Mouse (Mus musculus) thymus, adult 2 months (tissue): ENCODE measurements at regions not wholly inside any gene's neighbourhood (a gene's known extent, or its start where the extent isn't known, plus 50 kb on each side); places are given as distances from the start of the nearest gene placed in this dataset.

Experiments
- CTCF ChIP-seq: fragments of 200-500 bp; IDR thresholded peaks from 2 replicates; pipeline ENCODE4 v1.5.1; 2012; ENCODE audit warnings: mild to moderate bottlenecking, control low read depth, low read length, moderate library complexity, borderline replicate concordance; ENCODE audit not compliant: control insufficient read depth, poor library complexity, insufficient read depth; ENCODE audit errors: extremely low read depth
- POLR2A ChIP-seq: fragments of 200-500 bp; IDR thresholded peaks from 2 replicates; pipeline ENCODE4 v1.6.1; 2012; ENCODE audit warnings: mild to moderate bottlenecking, low read length, control low read depth, moderate library complexity; ENCODE audit not compliant: control insufficient read depth, poor library complexity, insufficient read depth; ENCODE audit errors: extremely low read depth

- no peak for TF ChIP-seq CTCF
- no peak for TF ChIP-seq POLR2A
Observed at GRCm38 (mm10) chr1:184441005-184441557, 291.3 kb downstream of the Hlx start.
